ENCODE assay signal across 28 mouse cellular contexts in the genomic region with DNA sequence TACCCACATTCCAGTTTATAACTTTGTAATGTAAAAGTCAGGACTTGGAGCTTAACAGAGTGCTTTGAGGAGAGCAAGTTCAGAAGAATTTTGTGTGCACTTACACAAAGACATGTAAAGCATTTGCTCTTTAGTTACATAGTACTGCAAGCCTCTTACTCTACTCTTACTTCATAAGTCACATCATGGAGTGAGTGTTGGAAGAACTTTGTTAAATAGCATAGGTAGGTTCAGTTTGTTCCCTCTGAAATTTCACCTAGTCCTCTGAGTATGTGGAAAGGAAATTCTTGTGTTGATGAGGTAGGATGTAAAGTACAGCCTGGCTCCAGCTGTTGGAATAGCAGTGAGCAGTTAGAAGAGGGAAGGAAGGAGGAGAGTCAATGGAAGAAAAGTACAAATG.
"Had no signal": no experiment of that assay in that cellular context is flagged by ENCODE, and none has a peak within 500 bp of the region (broad histone marks: within the 10 kb centered on the region; RNA-seq: fewer than 3 reads in every experiment).

No protein-coding gene starts in this region.

- H3K27ac ChIP-seq: left cerebral cortex, adult 2 months; limb, embryonic 10.5 days; limb, embryonic 12.5 days; limb, embryonic 13.5 days; limb, embryonic 15.5 days; liver, embryonic 12.5 days; liver, embryonic 13.5 days; liver, embryonic 14.5 days; liver, embryonic 15.5 days; lung, embryonic 15.5 days; macrophage; midbrain, embryonic 10.5 days; midbrain, embryonic 12.5 days; midbrain, embryonic 13.5 days; midbrain, embryonic 15.5 days; neural tube, embryonic 12.5 days had no signal

- H3K9me3 ChIP-seq: limb, embryonic 10.5 days; limb, embryonic 12.5 days; limb, embryonic 13.5 days; limb, embryonic 15.5 days; liver, embryonic 12.5 days; liver, embryonic 13.5 days; liver, embryonic 15.5 days; lung, embryonic 15.5 days; megakaryocyte, embryonic 14.5 days; midbrain, embryonic 10.5 days; midbrain, embryonic 12.5 days; midbrain, embryonic 13.5 days; midbrain, embryonic 15.5 days; neural tube, embryonic 12.5 days had no signal

- H3K4me2 ChIP-seq: limb, embryonic 12.5 days; limb, embryonic 13.5 days; limb, embryonic 15.5 days; liver, embryonic 11.5 days; liver, embryonic 12.5 days; liver, embryonic 13.5 days; liver, embryonic 15.5 days; lung, embryonic 14.5 days; lung, embryonic 15.5 days; midbrain, embryonic 11.5 days; midbrain, embryonic 12.5 days; midbrain, embryonic 13.5 days; midbrain, embryonic 15.5 days; neural tube, embryonic 12.5 days had no signal

- ATAC-seq: liver, embryonic 12.5 days; liver, postnatal 0 days; midbrain, embryonic 13.5 days; midbrain, embryonic 15.5 days; midbrain, embryonic 16.5 days had no signal

- DNase-seq: left cerebral cortex, postnatal 4 days; liver; liver, embryonic 13.5 days; liver, postnatal 0 days; lung, adult 2 months; lung, postnatal 10 days; midbrain, embryonic 14.5 days had no signal

- H3K4me3 ChIP-seq: left cerebral cortex, adult 2 months; limb, embryonic 10.5 days; limb, embryonic 12.5 days; limb, embryonic 13.5 days; limb, embryonic 15.5 days; liver, embryonic 12.5 days; liver, embryonic 13.5 days; liver, embryonic 15.5 days; lung, embryonic 15.5 days; megakaryocyte, embryonic 14.5 days; midbrain, embryonic 10.5 days; midbrain, embryonic 12.5 days; midbrain, embryonic 13.5 days; midbrain, embryonic 15.5 days; myocyte; neural tube, embryonic 12.5 days had no signal

- H3K9ac ChIP-seq: limb, embryonic 12.5 days; limb, embryonic 13.5 days; limb, embryonic 15.5 days; liver, embryonic 12.5 days; liver, embryonic 13.5 days; liver, embryonic 14.5 days; liver, embryonic 15.5 days; liver, postnatal 0 days; lung, embryonic 14.5 days; lung, embryonic 15.5 days; midbrain, embryonic 12.5 days; midbrain, embryonic 13.5 days; midbrain, embryonic 15.5 days; neural tube, embryonic 12.5 days had no signal

- H3K4me1 ChIP-seq: limb, embryonic 10.5 days; limb, embryonic 12.5 days; limb, embryonic 13.5 days; limb, embryonic 15.5 days; liver, embryonic 12.5 days; liver, embryonic 13.5 days; liver, embryonic 15.5 days; lung, embryonic 15.5 days; midbrain, embryonic 10.5 days; midbrain, embryonic 12.5 days; midbrain, embryonic 13.5 days; midbrain, embryonic 15.5 days; neural tube, embryonic 12.5 days had no signal

- H3K27me3 ChIP-seq: limb, embryonic 12.5 days; limb, embryonic 13.5 days; limb, embryonic 15.5 days; liver, embryonic 12.5 days; liver, embryonic 13.5 days; liver, embryonic 15.5 days; lung, embryonic 15.5 days; megakaryocyte, embryonic 14.5 days; midbrain, embryonic 12.5 days; midbrain, embryonic 13.5 days; midbrain, embryonic 15.5 days; neural tube, embryonic 12.5 days had no signal
